Mouse (Mus musculus) brown adipose tissue, adult 24 weeks (tissue): ENCODE measurements around the gene Rnase12. TPM values are rescaled to one million over a fixed set of nuclear protein-coding genes. Genes with fewer than 3 reads are reported as not detected.
"Not testable (repeated sequence)": the region's sequence is repeated elsewhere in the genome, so short reads cannot be mapped to it uniquely, and the experiment has no call there.

Experiments
- H3K27ac ChIP-seq: fragments of 200-500 bp; replicated peaks from 2 replicates; pipeline ENCODE4 v1.5.1; 2012; ENCODE audit warnings: low read depth, mild to moderate bottlenecking, low read length
- H3K4me1 ChIP-seq: fragments of 200-500 bp; 2 replicates; pipeline ENCODE4 v1.6.1; 2012; ENCODE audit warnings: low read length, mixed read lengths; ENCODE audit not compliant: control insufficient read depth, insufficient read depth, insufficient read length
- H3K4me3 ChIP-seq: fragments of 200-500 bp; 2 replicates; pipeline ENCODE4 v1.5.1; 2012; ENCODE audit warnings: low read depth, mild to moderate bottlenecking, low read length, moderate library complexity; ENCODE audit not compliant: insufficient read depth
- polyA plus RNA-seq: library from polyadenylated mRNA; stranded (reverse); fragments of >200 nt; gene quantifications from 2 replicates; pipeline ENCODE4 v1.2.4, GENCODE M21; 2012; ENCODE audit not compliant: missing spikeins, insufficient read depth, insufficient read length

Rnase12 gene
- not detected in 2 replicates for polyA plus RNA-seq

GRCm38 (mm10) chr14:51057401-51057831 is at the start of gene Rnase12:
Gene Rnase12 (minus strand): TSS chr14:51057661.
- Histone ChIP-seq H3K27ac (no peak within 1 kb of the TSS), H3K4me1 (no peaks in the 10 kb centered on the region), H3K4me3 (no peak within 1 kb of the TSS)

GRCm38 (mm10) chr14:51106449-51106967 is 49.0 kb upstream of the Rnase12 start:
- Histone ChIP-seq H3K27ac (no peak overlapping the region), H3K4me1 (no peaks in the 10 kb centered on the region), H3K4me3 (no peak overlapping the region)

GRCm38 (mm10) chr14:51104366-51104765 is 46.9 kb upstream of the Rnase12 start:
- no peak overlapping the region for H3K4me3 ChIP-seq
- no peak overlapping the region for H3K27ac ChIP-seq
- H3K4me1 ChIP-seq, result no peaks in the 10 kb centered on the region

GRCm38 (mm10) chr14:51103217-51103616 is 45.8 kb upstream of the Rnase12 start:
- H3K4me3 ChIP-seq, result no peak overlapping the region
- no peak overlapping the region for H3K27ac ChIP-seq
- no peaks in the 10 kb centered on the region for H3K4me1 ChIP-seq

GRCm38 (mm10) chr14:51101284-51101683 is 43.8 kb upstream of the Rnase12 start:
- Histone ChIP-seq H3K4me3 (no peak overlapping the region), H3K4me1 (no peaks in the 10 kb centered on the region), H3K27ac (no peak overlapping the region)

- Histone ChIP-seq H3K4me3 (no peak overlapping the region), H3K4me1 (no peaks in the 10 kb centered on the region), H3K27ac (no peak overlapping the region)
Observed at GRCm38 (mm10) chr14:51098921-51099320, 41.5 kb upstream of the Rnase12 start.

GRCm38 (mm10) chr14:51098300-51098699 is 40.8 kb upstream of the Rnase12 start:
- H3K4me3 ChIP-seq, H3K4me1 ChIP-seq, H3K27ac ChIP-seq: not testable (repeated sequence)

- peak overlapping the region; percentile 45; the same call in 1 of the 2 replicates for H3K27ac ChIP-seq
- H3K4me3 ChIP-seq, result no peak overlapping the region
Observed at GRCm38 (mm10) chr14:51095736-51096524, 38.5 kb upstream of the Rnase12 start.

GRCm38 (mm10) chr14:51094921-51095320 is 37.5 kb upstream of the Rnase12 start:
- H3K4me3 ChIP-seq, result no peak overlapping the region
- no peaks in the 10 kb centered on the region for H3K4me1 ChIP-seq
- H3K27ac ChIP-seq, result 0 out of 2 replicates have a peak overlapping the region, but pooled peaks have one; percentile 28

More at GRCm38 (mm10) chr14:51095736-51096524, 38.5 kb upstream of the Rnase12 start:
- H3K4me1 ChIP-seq, result no peaks in the 10 kb centered on the region

GRCm38 (mm10) chr14:51094096-51094875 is 36.8 kb upstream of the Rnase12 start:
- Histone ChIP-seq H3K4me1 (no peaks in the 10 kb centered on the region), H3K4me3 (no peak overlapping the region), H3K27ac (peak overlapping the region; percentile 45)

GRCm38 (mm10) chr14:51093496-51093895 is 36.0 kb upstream of the Rnase12 start:
- Histone ChIP-seq H3K4me1 (no peaks in the 10 kb centered on the region), H3K27ac (0 out of 2 replicates have a peak overlapping the region, but pooled peaks have one; percentile 0)

GRCm38 (mm10) chr14:51092073-51092620 is 34.7 kb upstream of the Rnase12 start:
- peak overlapping the region; percentile 65 for H3K27ac ChIP-seq
- H3K4me3 ChIP-seq, result peak overlapping the region; percentile 30
- no peaks in the 10 kb centered on the region for H3K4me1 ChIP-seq

More at GRCm38 (mm10) chr14:51093496-51093895, 36.0 kb upstream of the Rnase12 start:
- H3K4me3 ChIP-seq, result no peak overlapping the region

GRCm38 (mm10) chr14:51090921-51091900 is 33.8 kb upstream of the Rnase12 start, which contains the start of the genes Rnase4 and Ang:
Gene Rnase4 (plus strand): TSS chr14:51091077.
Gene Ang (plus strand): TSS chr14:51091150.
- Histone ChIP-seq H3K4me3 (peak within 1 kb of the TSS; percentile 74), H3K27ac (peak within 1 kb of the TSS; percentile 78), H3K4me1 (no peaks in the 10 kb centered on the region)
